Comparison of ENCODE assay signal across 10 mouse cellular contexts in the genomic region with DNA sequence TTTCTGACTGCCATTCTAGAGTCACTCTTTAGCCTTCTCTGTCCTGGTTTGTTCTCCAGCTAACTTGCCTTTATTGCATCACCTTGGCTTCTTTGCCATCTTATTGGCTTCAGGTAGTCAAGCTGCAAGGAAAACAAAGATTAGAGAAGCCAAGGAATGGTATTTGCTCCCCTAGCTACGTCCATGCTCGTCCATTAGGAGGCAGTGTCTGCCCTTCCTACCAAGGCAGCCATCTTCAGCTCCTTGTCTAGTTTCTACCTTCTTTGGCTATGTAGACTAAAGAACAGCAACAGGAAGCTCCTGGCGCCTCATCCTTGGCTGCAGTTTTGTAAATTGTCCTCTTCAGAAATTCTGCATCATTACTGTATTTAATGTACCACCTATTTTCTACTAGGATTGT.
DNase-seq lines count a peak whose midpoint lies in the region; ATAC-seq and TF ChIP-seq lines count a peak whose summit lies in the region.
"Had no signal": no experiment of that assay in that cellular context is flagged by ENCODE, and none has a peak within 500 bp of the region (broad histone marks: within the 10 kb centered on the region; RNA-seq: fewer than 3 reads in every experiment).

No protein-coding gene starts in this region.

- DNase-seq in kidney, adult 9 months: peak; percentile 5
- peak; percentile 15 for DNase-seq in ZHBTc4 (ENCODE audit: low read depth, low spot score)
- peak; percentile 16 for DNase-seq in lung, postnatal 14 days
- DNase-seq in cerebellum, postnatal 25 days: no peak
- no peak for DNase-seq in forebrain, embryonic 11.5 days (ENCODE audit: low spot score)

- no peak overlapping the region for H3K9ac ChIP-seq in kidney, embryonic 15.5 days
- no peak overlapping the region for H3K9ac ChIP-seq in ES-Bruce4 (ENCODE audit: low read depth, poor library complexity, severe bottlenecking)
- no peak overlapping the region for H3K9ac ChIP-seq in forebrain, embryonic 11.5 days (ENCODE audit: low read length)
- H3K9ac ChIP-seq: lung, embryonic 15.5 days; neural tube, embryonic 13.5 days had no signal

- no peak overlapping the region for H3K27ac ChIP-seq in kidney, embryonic 15.5 days
- H3K27ac ChIP-seq in ES-Bruce4 (ENCODE audit: insufficient read depth, low read length): no peak overlapping the region
- no peak overlapping the region for H3K27ac ChIP-seq in forebrain, embryonic 11.5 days (ENCODE audit: low read depth, low read length)
- H3K27ac ChIP-seq: lung, embryonic 15.5 days; neural tube, embryonic 13.5 days had no signal

- H3K4me2 ChIP-seq in kidney, embryonic 15.5 days: no peak overlapping the region
- no peak overlapping the region for H3K4me2 ChIP-seq in forebrain, embryonic 11.5 days (ENCODE audit: low read depth, low read length, severe bottlenecking)
- H3K4me2 ChIP-seq: heart, embryonic 11.5 days; lung, embryonic 15.5 days; neural tube, embryonic 13.5 days had no signal

- TF ChIP-seq POLR2A in ES-Bruce4 (IDR thresholded peaks at IDR 0.05; ENCODE audit: insufficient read depth, low read length): no peak

- no peaks in the 10 kb centered on the region for H3K9me3 ChIP-seq in kidney, embryonic 15.5 days (replicated peaks)
- H3K9me3 ChIP-seq in ES-Bruce4 (replicated peaks; ENCODE audit: control insufficient read depth, insufficient read depth, low read length, poor library complexity, severe bottlenecking): no peaks in the 10 kb centered on the region
- H3K9me3 ChIP-seq in forebrain, embryonic 11.5 days (ENCODE audit: control insufficient read depth, low read length): no peaks in the 10 kb centered on the region
- H3K9me3 ChIP-seq: lung, embryonic 15.5 days; neural tube, embryonic 13.5 days had no signal

- no peak for ATAC-seq in kidney, embryonic 15.5 days (replicated peaks; ENCODE audit: low FRiP score)
- ATAC-seq in forebrain, embryonic 11.5 days (replicated peaks; ENCODE audit: low FRiP score): no peak

- peak; percentile 31 for TF ChIP-seq CTCF in ES-Bruce4 (IDR thresholded peaks at IDR 0.05; ENCODE audit: low read depth, low read length)

- no peak for TF ChIP-seq EP300 in ES-Bruce4 (IDR thresholded peaks at IDR 0.05; ENCODE audit: insufficient read depth, low read depth, low read length)

- no peaks in the 10 kb centered on the region for H3K4me1 ChIP-seq in kidney, embryonic 15.5 days
- no peaks in the 10 kb centered on the region for H3K4me1 ChIP-seq in ES-Bruce4 (ENCODE audit: control insufficient read depth, insufficient read depth, low read length)
- H3K4me1 ChIP-seq in forebrain, embryonic 11.5 days (replicated peaks; ENCODE audit: control insufficient read depth, insufficient read depth, low read length): no peaks in the 10 kb centered on the region
- H3K4me1 ChIP-seq: lung, embryonic 15.5 days; neural tube, embryonic 13.5 days had no signal

- no peaks in the 10 kb centered on the region for H3K36me3 ChIP-seq in kidney, embryonic 15.5 days
- H3K36me3 ChIP-seq in ES-Bruce4 (ENCODE audit: control insufficient read depth, insufficient read depth, low read length, poor library complexity, severe bottlenecking): no peaks in the 10 kb centered on the region
- H3K36me3 ChIP-seq in forebrain, embryonic 11.5 days (ENCODE audit: control insufficient read depth, insufficient read depth, low read length): no peaks in the 10 kb centered on the region
- H3K36me3 ChIP-seq: lung, embryonic 15.5 days; neural tube, embryonic 13.5 days had no signal

- H3K27me3 ChIP-seq in kidney, embryonic 15.5 days: 0 out of 2 replicates have a peak, but pooled peaks cover 4% of the 10 kb centered on the region
- no peaks in the 10 kb centered on the region for H3K27me3 ChIP-seq in ES-Bruce4 (ENCODE audit: control insufficient read depth, insufficient read depth, low read length, poor library complexity, severe bottlenecking)
- H3K27me3 ChIP-seq in forebrain, embryonic 11.5 days (ENCODE audit: control insufficient read depth, insufficient read depth, low read length): no peaks in the 10 kb centered on the region
- H3K27me3 ChIP-seq: lung, embryonic 15.5 days; neural tube, embryonic 13.5 days had no signal

- 55% methylated on average over 3 of the region's 3 CpGs for WGBS in kidney, embryonic 15.5 days
- 58% methylated on average over 3 of the region's 3 CpGs for WGBS in forebrain, embryonic 11.5 days

- no peak overlapping the region for H3K4me3 ChIP-seq in kidney, embryonic 15.5 days (replicated peaks)
- no peak overlapping the region for H3K4me3 ChIP-seq in ES-Bruce4 (ENCODE audit: low read depth, low read length)
- H3K4me3 ChIP-seq in forebrain, embryonic 11.5 days (ENCODE audit: low read depth, low read length): no peak overlapping the region
- H3K4me3 ChIP-seq: lung, embryonic 15.5 days; neural tube, embryonic 13.5 days had no signal

Comparison
In these comparisons a context has a peak if more than half of its experiments do, and no peak if none do; other contexts are left out.
1. DNase-seq: peak in kidney, adult 9 months (single experiment), ZHBTc4 (single experiment) and lung, postnatal 14 days (single experiment); none in cerebellum, postnatal 25 days (0 of 2) and forebrain, embryonic 11.5 days (single experiment).